Mouse (Mus musculus) hematopoietic stem cell, adult 5-6 weeks (primary cell): Measurements from ENCODE around the gene Tnk2. TPM values are rescaled to one million over a fixed set of nuclear protein-coding genes. Genes with fewer than 3 reads are reported as not detected.
"Not testable (repeated sequence)": the region's sequence is repeated elsewhere in the genome, so short reads cannot be mapped to it uniquely, and the experiment has no call there.

Experiments used
- ATAC-seq, 2 experiments: fragments of 125-278 bp in 1 of 2; replicated peaks in 1 of 2; 2 replicates each; pipeline ENCODE4 v1.8.0; 2016 to 2017; ENCODE audit warnings: inconsistent platforms in 2 of 2, mild to moderate bottlenecking in 2 of 2, moderate number of reproducible peaks in 2 of 2, low read depth in 1 of 2, moderate TSS enrichment in 1 of 2; ENCODE audit not compliant: low FRiP score in 2 of 2, poor library complexity in 2 of 2, severe bottlenecking in 2 of 2, insufficient read depth in 1 of 2, low TSS enrichment in 1 of 2
- total RNA-seq: library from RNA; stranded (forward); fragments of 172-1452, 232-1000 nt; gene quantifications from 2 replicates; pipeline ENCODE4 v1.2.3, GENCODE M21; 2017

The Tnk2 gene
- total RNA-seq, 1 experiment from 2014 or later = 5.7 TPM

DNA sequence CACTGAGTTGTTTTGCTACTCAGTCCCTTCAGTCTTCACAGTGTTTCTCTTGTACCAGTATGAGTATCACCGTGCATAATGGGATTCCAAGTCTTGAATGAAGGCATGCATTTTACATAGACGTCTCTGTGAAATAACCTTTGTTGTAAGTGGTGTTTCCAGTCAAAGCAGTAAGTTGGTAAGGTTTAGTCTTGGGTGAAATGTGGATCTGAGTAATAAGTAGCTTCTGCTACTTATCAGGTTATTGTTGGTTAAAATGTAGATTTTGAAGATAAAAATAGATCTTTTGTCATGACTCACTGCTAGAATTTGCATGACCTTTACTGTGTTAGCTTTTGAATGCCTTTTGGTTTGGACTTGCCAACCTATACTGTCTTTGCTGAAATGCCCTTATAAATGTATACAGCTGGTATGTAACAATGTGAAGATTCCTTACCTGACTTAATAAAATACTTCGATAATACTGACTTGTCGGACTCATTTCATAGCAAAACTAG is 11.3 kb upstream of the Tnk2 start:
- ATAC-seq = no peak

- ATAC-seq = no peak
These were observed 10.1 kb upstream of the Tnk2 start for GRCm38 (mm10) chr16:32633486-32634012.

DNA sequence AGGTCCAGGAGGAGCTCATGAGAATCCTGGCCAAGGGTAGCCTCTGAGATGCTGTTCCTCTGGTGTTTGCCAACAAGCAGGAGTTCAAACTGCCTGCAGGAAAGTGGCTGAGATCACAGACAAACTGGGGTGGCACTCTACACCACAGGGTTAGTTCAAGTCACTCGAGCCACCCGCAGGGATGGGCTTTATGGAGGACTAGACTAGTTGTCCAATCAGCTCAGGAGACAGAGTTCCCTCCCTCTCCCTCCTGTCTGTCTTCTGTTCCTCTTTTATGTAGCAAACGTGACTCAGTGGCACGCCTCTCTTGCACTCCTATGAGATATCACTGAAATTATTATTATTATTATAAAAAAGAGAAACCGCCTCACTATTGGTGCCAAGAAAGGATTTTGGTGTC is 9.5 kb upstream of the Tnk2 start:
- no peak for ATAC-seq

- 0 out of 4 replicates have a peak, but pooled peaks of 1 of the 2 experiments have one; percentile 42 for ATAC-seq
These were observed 8.4 kb upstream of the Tnk2 start for GRCm38 (mm10) chr16:32635314-32635713.

DNA sequence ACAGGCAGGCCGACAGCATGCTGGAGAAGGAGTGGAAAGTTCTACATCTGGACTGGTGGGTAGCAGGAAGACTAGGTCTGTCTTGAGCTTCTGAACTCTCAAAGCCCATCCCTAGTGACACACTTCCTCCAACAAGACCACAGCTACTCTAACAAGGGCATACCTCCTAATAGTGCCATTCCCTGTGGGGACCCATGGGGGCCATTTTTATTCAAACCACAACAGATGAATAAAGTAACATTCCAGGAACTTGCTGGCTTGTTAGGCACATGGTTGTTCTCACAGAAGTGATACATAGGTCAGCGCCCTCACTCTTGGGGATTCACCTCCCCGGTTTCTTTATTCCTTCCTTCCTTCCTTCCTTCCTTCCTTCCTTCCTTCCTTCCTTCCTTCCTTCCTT is 7.3 kb upstream of the Tnk2 start:
- ATAC-seq = no peak

DNA sequence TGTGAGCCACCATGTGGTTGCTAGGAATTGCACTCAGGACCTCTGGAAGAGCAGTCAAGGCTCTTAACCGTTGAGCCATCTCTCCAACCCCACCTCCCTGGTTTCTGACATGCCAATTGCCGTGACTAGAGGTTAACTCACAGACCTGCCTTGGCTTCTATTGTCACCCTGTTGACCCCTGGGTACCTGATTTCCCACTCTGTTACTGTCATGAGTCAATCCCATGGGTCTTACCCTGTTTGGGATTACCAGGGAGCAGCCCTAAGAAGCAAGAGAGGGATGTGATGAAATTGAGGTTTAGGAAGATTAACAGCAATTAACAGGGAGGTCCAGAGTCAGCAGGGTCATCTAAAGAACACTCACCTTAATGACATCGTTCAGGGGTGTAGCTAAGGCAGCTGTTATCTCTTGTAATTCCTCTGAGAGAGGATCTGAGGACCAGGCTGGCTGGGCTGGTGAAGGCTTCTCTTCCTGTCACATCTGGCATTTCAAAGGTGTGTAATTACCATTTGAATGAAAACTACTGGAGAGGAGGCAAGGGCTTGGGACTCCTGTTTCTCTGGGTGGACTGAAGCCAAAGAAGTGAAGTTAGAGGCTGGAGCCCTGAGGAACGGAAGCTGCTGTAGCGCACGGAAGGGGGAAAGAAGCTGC is 6.7 kb upstream of the Tnk2 start:
- ATAC-seq = no peak

DNA sequence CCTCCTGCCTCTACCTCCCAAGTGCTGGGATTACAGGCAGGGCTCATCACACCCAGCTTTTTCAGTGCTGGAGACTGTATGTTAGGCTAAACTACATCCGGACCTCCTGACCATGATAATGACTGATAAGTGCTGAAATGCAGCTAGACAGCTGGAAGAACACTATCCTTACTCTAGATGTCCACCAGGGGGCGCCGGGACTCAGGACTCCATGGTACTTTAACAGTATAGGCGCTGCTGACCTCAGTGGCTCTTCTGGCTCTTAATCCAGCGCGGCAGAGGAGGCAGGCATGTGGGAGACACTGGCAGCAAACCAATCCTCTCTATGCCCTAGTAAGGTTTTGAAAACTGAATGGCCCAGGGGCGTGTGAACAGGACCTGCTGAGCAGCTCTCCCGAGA is 5.2 kb upstream of the Tnk2 start:
- peak; percentile 56 to 74; a peak in 2 of 4 replicates for ATAC-seq

GRCm38 (mm10) chr16:32640096-32640495 is 3.6 kb upstream of the Tnk2 start:
- ATAC-seq = no peak

DNA sequence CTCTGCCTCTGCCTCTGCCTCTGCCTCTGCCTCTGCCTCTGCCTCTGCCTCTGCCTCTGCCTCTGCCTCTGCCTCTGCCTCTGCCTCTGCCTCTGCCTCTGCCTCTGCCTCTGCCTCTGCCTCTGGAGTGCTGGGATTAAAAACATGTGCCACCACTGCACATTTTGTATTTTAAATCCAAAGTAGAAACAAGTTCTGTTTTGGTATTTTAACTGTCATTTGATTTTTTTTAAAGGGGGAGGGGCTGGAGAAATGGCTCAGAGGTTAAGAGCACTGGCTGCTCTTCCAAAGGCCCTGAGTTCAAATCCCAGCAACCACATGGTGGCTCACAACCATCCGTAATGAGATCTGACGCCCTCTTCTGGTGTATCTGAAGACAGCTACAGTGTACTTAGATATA is 3.0 kb upstream of the Tnk2 start:
- not testable (repeated sequence) for ATAC-seq

DNA sequence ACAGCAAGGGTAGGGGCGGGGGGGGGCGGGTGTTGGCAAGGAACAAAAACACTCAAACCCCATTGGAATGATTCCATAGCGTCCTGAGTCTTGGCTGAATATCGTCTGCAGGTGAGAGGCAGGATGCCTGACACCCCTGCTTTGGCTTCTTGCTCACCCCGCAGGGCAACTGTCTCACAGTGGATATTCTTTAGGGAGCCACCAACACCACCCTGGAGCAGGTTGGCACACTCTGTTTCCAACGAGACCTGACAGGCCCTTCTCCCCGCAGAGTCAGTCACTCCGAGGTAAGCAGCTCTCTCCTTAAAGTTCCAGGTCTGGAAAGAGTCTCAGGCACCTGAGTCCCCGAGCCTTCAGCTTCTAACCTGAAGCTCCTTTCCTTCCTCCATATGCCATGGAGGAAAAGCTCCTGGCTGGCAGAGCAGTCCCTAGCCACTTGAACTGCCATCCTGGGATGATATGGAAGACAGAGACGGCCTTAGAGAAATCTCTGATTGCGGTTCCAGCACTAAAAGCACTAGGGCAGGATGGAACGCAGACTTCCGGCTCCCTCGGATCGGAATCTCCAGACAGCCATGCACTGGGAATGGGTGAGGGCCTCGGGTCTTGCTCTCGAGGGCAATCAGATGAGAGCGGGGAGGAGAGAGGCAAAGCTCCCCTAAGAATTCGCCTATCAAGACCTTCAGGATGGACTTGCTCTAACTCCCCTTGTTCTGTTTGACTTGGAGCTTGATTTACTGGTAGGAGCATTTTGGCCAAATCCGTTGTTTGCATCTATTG is 2.0 kb upstream of the Tnk2 start:
- no peak for ATAC-seq

DNA sequence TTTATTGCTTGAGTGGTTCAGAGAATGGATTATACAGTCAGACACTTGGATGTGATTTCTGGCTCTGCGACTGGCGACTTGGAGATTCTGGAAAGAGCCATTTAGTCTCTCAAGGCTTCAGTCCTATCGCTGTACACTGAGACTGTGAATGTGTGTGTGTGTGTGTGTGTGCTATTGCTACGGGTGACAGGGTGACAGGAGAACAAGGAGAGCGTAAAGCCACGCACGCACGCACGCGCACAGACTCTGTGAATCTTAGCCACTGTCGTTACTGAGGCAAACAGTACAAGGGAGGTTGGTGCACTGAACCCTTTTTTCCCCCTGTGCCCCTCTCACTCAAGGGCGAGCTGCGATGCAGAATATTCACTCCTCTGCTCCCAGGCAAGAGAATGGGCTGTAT is 1.4 kb upstream of the Tnk2 start:
- no peak for ATAC-seq

GRCm38 (mm10) chr16:32644069-32644800 is 561 bp downstream of the Tnk2 start:
- ATAC-seq = peak in 1 of 2 experiments; percentile 22; a peak in 1 of 4 replicates

- ATAC-seq = no peak
These were observed 1.1 kb downstream of the Tnk2 start for GRCm38 (mm10) chr16:32644801-32645170.

DNA sequence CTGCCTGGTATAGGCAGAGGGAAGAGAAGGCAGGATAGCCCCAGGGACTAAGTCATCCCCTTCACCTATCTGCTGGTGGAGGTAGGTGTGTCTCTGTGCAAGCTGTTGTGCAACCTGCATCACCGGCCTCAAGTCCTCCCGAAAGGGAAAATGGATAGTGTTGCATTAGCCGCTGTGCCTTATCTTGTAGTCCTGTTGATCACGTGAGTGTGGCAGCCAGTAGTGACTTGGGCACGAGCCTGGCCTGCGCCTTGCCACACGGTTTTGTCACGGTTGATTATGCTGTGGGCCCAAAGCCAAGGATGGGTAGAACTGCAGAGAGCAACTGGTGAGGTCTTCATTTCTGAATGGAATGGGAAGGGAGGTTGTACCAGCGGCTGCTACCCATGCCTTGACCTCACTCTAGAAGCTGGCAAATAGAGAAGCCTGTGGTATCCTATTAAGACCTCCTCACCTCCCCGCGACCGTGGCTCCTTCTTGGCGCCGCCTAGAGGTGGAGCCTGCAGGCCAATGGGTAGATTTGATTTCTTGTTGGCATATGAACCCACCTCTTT is 1.8 kb downstream of the Tnk2 start:
- ATAC-seq = peak; percentile 63 to 79

DNA sequence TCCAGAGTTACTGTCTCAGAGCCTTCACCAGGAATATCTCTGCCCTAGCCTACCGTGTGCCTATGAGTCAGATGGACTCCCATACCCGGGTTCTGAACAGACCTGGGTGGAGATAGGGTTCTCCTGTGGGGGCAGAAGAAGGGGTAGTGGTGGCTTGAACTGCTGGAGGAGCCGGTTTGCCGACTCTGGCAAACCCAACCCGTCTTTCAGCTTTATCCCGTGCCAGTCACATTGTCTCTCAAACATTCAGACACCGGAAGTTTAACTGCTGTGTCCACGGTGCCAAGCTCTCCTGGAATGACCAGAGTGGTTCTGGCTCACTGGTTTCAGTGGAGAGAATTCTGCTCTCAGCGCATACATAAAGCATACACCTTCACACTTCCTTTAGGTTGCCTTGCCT is 2.3 kb downstream of the Tnk2 start:
- no peak for ATAC-seq

DNA sequence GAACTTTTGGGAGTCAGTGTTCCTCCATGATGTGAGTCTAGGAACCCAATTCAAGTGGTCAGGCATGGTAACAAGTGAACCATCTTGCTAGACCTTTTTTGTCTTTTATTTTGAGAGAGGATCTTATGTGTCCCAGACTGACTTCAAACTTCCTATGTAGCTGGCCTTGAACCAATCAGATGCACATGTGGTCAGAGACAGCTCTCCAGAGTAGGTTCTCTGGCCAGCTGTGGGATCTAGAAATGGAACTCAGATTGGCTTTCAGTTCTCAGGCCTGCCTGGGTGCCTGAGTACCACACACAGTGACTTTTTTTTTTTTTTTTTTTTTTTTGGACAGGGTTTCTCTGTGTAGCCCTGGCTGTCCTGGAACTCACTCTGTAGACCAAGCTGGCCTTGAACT is 4.0 kb downstream of the Tnk2 start:
- ATAC-seq = no peak

GRCm38 (mm10) chr16:32650461-32650860 is 6.8 kb downstream of the Tnk2 start:
- ATAC-seq = no peak
